Mouse (Mus musculus): ENCODE measurements around the gene Tmem150b. TPM values are rescaled to one million over a fixed set of nuclear protein-coding genes. Genes with fewer than 3 reads are reported as not detected.

Tmem150b gene
- polyA plus RNA-seq, 1 experiment = 0.04 TPM

- TF ChIP-seq GATA1 (IDR thresholded peaks at IDR 0.05; ENCODE audit: low read length) = no peak
These were observed 67.4 kb downstream of the Tmem150b start for GRCm38 (mm10) chr7:4657521-4658127.

Other genes with a start within 250 kb of the Tmem150b start
- gene Ppp1r12c, start 223.6 kb downstream of the Tmem150b start, polyA plus RNA-seq (2012) = 166 and 206 TPM in 2 replicates
- gene Tnnt1, start 208.9 kb downstream of the Tmem150b start, polyA plus RNA-seq (2012) = 0.11 and 0.14 TPM in 2 replicates
- 0.81 and 1.2 TPM in 2 replicates for gene Tnni3, start 201.0 kb downstream of the Tmem150b start, polyA plus RNA-seq (2012)
- gene Dnaaf3, start 192.8 kb downstream of the Tmem150b start, polyA plus RNA-seq (2012) = 0.03 TPM in 1 of 2 replicates, not detected in the other
- not detected in 2 replicates for gene Syt5, start 177.7 kb downstream of the Tmem150b start, polyA plus RNA-seq (2012)
- gene Ptprh, start 121.2 kb downstream of the Tmem150b start, polyA plus RNA-seq (2012) = not detected in 2 replicates
- 2.8 and 3.7 TPM in 2 replicates for gene Tmem86b, start 93.8 kb downstream of the Tmem150b start, polyA plus RNA-seq (2012)
- 272 and 281 TPM in 2 replicates for gene Ppp6r1, start 66.2 kb downstream of the Tmem150b start, polyA plus RNA-seq (2012)
- 234 and 302 TPM in 2 replicates for gene Hspbp1, start 40.2 kb downstream of the Tmem150b start, polyA plus RNA-seq (2012)
- not detected in 2 replicates for gene Brsk1, start 34.6 kb downstream of the Tmem150b start, polyA plus RNA-seq (2012)
- 474 and 610 TPM in 2 replicates for gene Kmt5c, start 14.9 kb upstream of the Tmem150b start, polyA plus RNA-seq (2012)
- gene Cox6b2, start 27.8 kb upstream of the Tmem150b start, polyA plus RNA-seq (2012) = 125 and 159 TPM in 2 replicates
- gene Fam71e2, start 46.1 kb upstream of the Tmem150b start, polyA plus RNA-seq (2012) = not detected in 2 replicates
- 0.51 and 0.60 TPM in 2 replicates for gene Il11, start 57.6 kb upstream of the Tmem150b start, polyA plus RNA-seq (2012)
- gene Tmem190, start 57.7 kb upstream of the Tmem150b start, polyA plus RNA-seq (2012) = 0.12 TPM in 1 of 2 replicates, not detected in the other
- gene Tmem238, start 64.4 kb upstream of the Tmem150b start, polyA plus RNA-seq (2012) = 128 and 187 TPM in 2 replicates
- 12,006 and 12,218 TPM in 2 replicates for gene Rpl28, start 67.6 kb upstream of the Tmem150b start, polyA plus RNA-seq (2012)
- 434 and 528 TPM in 2 replicates for gene Ube2s, start 87.3 kb upstream of the Tmem150b start, polyA plus RNA-seq (2012)
- gene Shisa7, start 119.4 kb upstream of the Tmem150b start, polyA plus RNA-seq (2012) = not detected in 2 replicates
- gene Isoc2b, start 145.0 kb upstream of the Tmem150b start, polyA plus RNA-seq (2012) = 11.3 and 13.0 TPM in 2 replicates
- gene Isoc2a, start 151.9 kb upstream of the Tmem150b start, polyA plus RNA-seq (2012) = 10.8 and 31.1 TPM in 2 replicates
- gene Gm36210, start 181.3 kb upstream of the Tmem150b start, polyA plus RNA-seq (2012) = not detected in 2 replicates
- 57.2 and 60.0 TPM in 2 replicates for gene Zfp628, start 190.0 kb upstream of the Tmem150b start, polyA plus RNA-seq (2012)
- 1.8 TPM in 2 replicates for gene Nat14, start 196.8 kb upstream of the Tmem150b start, polyA plus RNA-seq (2012)
- gene Ssc5d, start 200.5 kb upstream of the Tmem150b start, polyA plus RNA-seq (2012) = 0.05 TPM in 2 replicates
- not detected in 2 replicates for gene Sbk2, start 239.2 kb upstream of the Tmem150b start, polyA plus RNA-seq (2012)
- not detected in 2 replicates for gene Sbk3, start 245.9 kb upstream of the Tmem150b start, polyA plus RNA-seq (2012)